Mouse (Mus musculus) E14TG2a.4 (cell line): Measurements from ENCODE around the gene Dennd6b.

Experiments
- CTCF ChIP-seq: conservative IDR thresholded peaks from 2 replicates; pipeline ENCODE4 v1.5.1; 2014; ENCODE audit warnings: low read length
- POU5F1 ChIP-seq: IDR thresholded peaks from 2 replicates; pipeline ENCODE4 v1.6.1; 2014; ENCODE audit warnings: low read length, borderline replicate concordance

DNA sequence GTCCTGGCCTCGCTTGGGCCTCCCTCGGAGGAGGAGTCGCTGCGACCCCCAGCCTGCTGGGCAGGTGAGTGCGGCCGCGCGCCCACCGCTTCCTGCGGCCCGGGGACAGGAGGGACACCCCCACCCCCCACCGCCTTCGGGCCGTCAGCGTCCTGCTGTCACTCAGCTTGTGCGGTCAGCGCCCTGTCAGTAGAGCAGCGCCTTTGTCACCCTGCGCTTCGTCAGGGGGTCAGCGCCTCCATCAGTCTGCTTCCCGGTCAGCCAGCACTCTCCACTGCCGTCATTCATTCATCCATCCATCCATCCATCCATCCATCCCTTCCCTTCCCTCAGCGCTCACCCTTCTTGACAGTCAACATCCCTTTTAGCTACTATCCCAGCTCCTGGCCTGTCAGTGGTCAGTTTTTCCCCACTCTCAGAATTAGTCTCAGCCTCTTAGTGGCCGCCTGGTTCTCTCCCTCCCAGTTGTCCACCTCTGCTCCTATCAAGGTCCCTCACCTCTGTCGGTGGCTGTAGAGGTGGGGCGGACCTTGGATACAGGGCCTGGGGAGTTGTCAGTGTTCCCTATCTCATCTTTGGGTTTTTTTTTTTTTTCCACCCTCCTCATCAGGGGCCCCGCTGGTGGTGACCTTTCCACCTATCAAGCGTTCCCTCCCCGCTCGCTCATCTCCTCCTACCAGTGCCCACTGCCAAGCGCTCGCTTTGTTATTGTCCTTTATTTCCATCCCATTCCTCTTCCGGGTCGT lies 15.6 kb upstream of the Dennd6b start:
- no peak for TF ChIP-seq CTCF
- no peak for TF ChIP-seq POU5F1
